Mouse (Mus musculus): ENCODE results near the gene Elovl1.
A peak's percentile ranks its signal among the peaks of the same experiment; 100 is the strongest.

The Elovl1 gene

GRCm38 (mm10) chr4:118428531-118429214, 780 bp downstream of the Elovl1 start:
- peak; percentile 42 for DNase-seq (ENCODE audit: low read depth, low spot score)

- no peak for DNase-seq (ENCODE audit: low read depth, low spot score)
These were observed 1.5 kb downstream of the Elovl1 start for GRCm38 (mm10) chr4:118429215-118429895.

GRCm38 (mm10) chr4:118432332-118432731, 4.4 kb downstream of the Elovl1 start:
- DNase-seq (ENCODE audit: low read depth, low spot score) = no peak

- peak; percentile 95 for DNase-seq (ENCODE audit: low read depth, low spot score)
These were observed 9.1 kb downstream of the Elovl1 start, which contains the start of gene Cdc20 for GRCm38 (mm10) chr4:118436820-118437603. Cdc20 (minus strand) TSS chr4:118437352.

GRCm38 (mm10) chr4:118437829-118438253, 9.9 kb downstream of the Elovl1 start:
- DNase-seq (ENCODE audit: low read depth, low spot score) = peak; percentile 52

GRCm38 (mm10) chr4:118445088-118445487, 17.2 kb downstream of the Elovl1 start:
- no peak for DNase-seq (ENCODE audit: low read depth, low spot score)

GRCm38 (mm10) chr4:118445781-118446414, 18.0 kb downstream of the Elovl1 start:
- no peak for DNase-seq (ENCODE audit: low read depth, low spot score)

- DNase-seq (ENCODE audit: low read depth, low spot score) = no peak
These were observed 18.7 kb downstream of the Elovl1 start for GRCm38 (mm10) chr4:118446415-118447153.

GRCm38 (mm10) chr4:118457345-118457975, 29.6 kb downstream of the Elovl1 start, which contains the start of gene Mpl:
Mpl (minus strand) TSS chr4:118457513.
- DNase-seq (ENCODE audit: low read depth, low spot score) = no peak

- DNase-seq (ENCODE audit: low read depth, low spot score) = no peak
These were observed 37.1 kb downstream of the Elovl1 start for GRCm38 (mm10) chr4:118464956-118465355.

- DNase-seq (ENCODE audit: low read depth, low spot score) = no peak
These were observed 37.8 kb downstream of the Elovl1 start for GRCm38 (mm10) chr4:118465697-118466163.

- DNase-seq (ENCODE audit: low read depth, low spot score) = no peak
These were observed 43.4 kb downstream of the Elovl1 start for GRCm38 (mm10) chr4:118471281-118471680.

- no peak for DNase-seq (ENCODE audit: low read depth, low spot score)
These were observed 44.8 kb downstream of the Elovl1 start for GRCm38 (mm10) chr4:118472687-118473086.

GRCm38 (mm10) chr4:118476773-118477530, 49.1 kb downstream of the Elovl1 start:
- no peak for DNase-seq (ENCODE audit: low read depth, low spot score)

All from CD4-positive, CD25-positive, alpha-beta regulatory T cell, adult 2 months (primary cell).